Mouse (Mus musculus): Measurements from ENCODE around the gene Kcns1.

The Kcns1 gene

GRCm38 (mm10) chr2:164170902-164171301 is at the start of gene Kcns1:
TSS of gene Kcns1 (minus strand) at chr2:164171113.
- WGBS: 1% methylated on average over 28 of the region's 29 CpGs

GRCm38 (mm10) chr2:164219295-164219694 is 48.4 kb upstream of the Kcns1 start:
- 93% methylated on average over 9 of the region's 9 CpGs for WGBS

- WGBS: 59% methylated on average over 5 of the region's 5 CpGs
These were observed 41.8 kb upstream of the Kcns1 start for GRCm38 (mm10) chr2:164212711-164213110.

GRCm38 (mm10) chr2:164210892-164211291 is 40.0 kb upstream of the Kcns1 start:
- WGBS: 75% methylated on average over 4 of the region's 4 CpGs

GRCm38 (mm10) chr2:164206676-164207075 is 35.8 kb upstream of the Kcns1 start:
- WGBS: 57% methylated on average over 4 of the region's 4 CpGs

- 92% methylated on average over 10 of the region's 10 CpGs for WGBS
These were observed 35.1 kb upstream of the Kcns1 start for GRCm38 (mm10) chr2:164206011-164206410.

GRCm38 (mm10) chr2:164199626-164200327 is 28.9 kb upstream of the Kcns1 start, which contains the start of gene Wfdc15a:
TSS of gene Wfdc15a (minus strand) at chr2:164200130.
- WGBS: 82% methylated on average over 20 of the region's 20 CpGs

GRCm38 (mm10) chr2:164196700-164196990 is 25.7 kb upstream of the Kcns1 start:
- WGBS: 89% methylated on average over 5 of the region's 5 CpGs

- WGBS: 94% methylated on average over 5 of the region's 5 CpGs
These were observed 25.2 kb upstream of the Kcns1 start for GRCm38 (mm10) chr2:164195971-164196699.

GRCm38 (mm10) chr2:164194959-164195630 is 24.2 kb upstream of the Kcns1 start:
- WGBS: 65% methylated on average over 5 of the region's 5 CpGs

- 73% methylated on average over 6 of the region's 6 CpGs for WGBS
These were observed 19.7 kb upstream of the Kcns1 start, which contains the start of gene Wfdc12 for GRCm38 (mm10) chr2:164190576-164190975. TSS of gene Wfdc12 (minus strand) at chr2:164190608.

- WGBS: 34% methylated on average over 5 of the region's 5 CpGs
These were observed 17.8 kb upstream of the Kcns1 start for GRCm38 (mm10) chr2:164188722-164189121.

- 48% methylated on average over 9 of the region's 9 CpGs for WGBS
These were observed 13.3 kb upstream of the Kcns1 start for GRCm38 (mm10) chr2:164184145-164184719.

GRCm38 (mm10) chr2:164183340-164183739 is 12.4 kb upstream of the Kcns1 start:
- WGBS: 85% methylated on average over 9 of the region's 9 CpGs

GRCm38 (mm10) chr2:164182692-164183255 is 11.9 kb upstream of the Kcns1 start, which contains the start of gene Wfdc5:
TSS of gene Wfdc5 (minus strand) at chr2:164182742.
- WGBS: 82% methylated on average over 7 of the region's 7 CpGs

GRCm38 (mm10) chr2:164180770-164181169 is 9.9 kb upstream of the Kcns1 start:
- WGBS: 83% methylated on average over 4 of the region's 4 CpGs

- 40% methylated on average over 3 of the region's 3 CpGs for WGBS
These were observed 9.2 kb upstream of the Kcns1 start for GRCm38 (mm10) chr2:164180124-164180523.

- WGBS: 85% methylated on average over 5 of the region's 5 CpGs
These were observed 6.9 kb upstream of the Kcns1 start for GRCm38 (mm10) chr2:164177831-164178230.

GRCm38 (mm10) chr2:164175850-164176249 is 4.9 kb upstream of the Kcns1 start:
- WGBS: 54% methylated on average over 3 of the region's 3 CpGs

- 49% methylated on average over 8 of the region's 8 CpGs for WGBS
These were observed 3.9 kb upstream of the Kcns1 start for GRCm38 (mm10) chr2:164174649-164175395.

- 41% methylated on average over 3 of the region's 3 CpGs for WGBS
These were observed 2.5 kb upstream of the Kcns1 start for GRCm38 (mm10) chr2:164173394-164173793.

Measured in cerebral cortex, adult 2 months (tissue).